Mouse (Mus musculus) spleen, adult 2 months (tissue): Measurements from ENCODE around the gene Syt8.

Source experiments
- CTCF ChIP-seq: fragments of 200-500 bp; IDR thresholded peaks from 2 replicates; pipeline ENCODE4 v1.5.1; 2011; ENCODE audit warnings: mild to moderate bottlenecking, inconsistent platforms; ENCODE audit not compliant: insufficient read depth, insufficient read length, insufficient replicate concordance; ENCODE audit errors: extremely low read depth
- POLR2A ChIP-seq: fragments of 200-500 bp; IDR thresholded peaks from 2 replicates; pipeline ENCODE4 v1.6.1; 2011; ENCODE audit warnings: low read depth, low read length, inconsistent platforms

DNA sequence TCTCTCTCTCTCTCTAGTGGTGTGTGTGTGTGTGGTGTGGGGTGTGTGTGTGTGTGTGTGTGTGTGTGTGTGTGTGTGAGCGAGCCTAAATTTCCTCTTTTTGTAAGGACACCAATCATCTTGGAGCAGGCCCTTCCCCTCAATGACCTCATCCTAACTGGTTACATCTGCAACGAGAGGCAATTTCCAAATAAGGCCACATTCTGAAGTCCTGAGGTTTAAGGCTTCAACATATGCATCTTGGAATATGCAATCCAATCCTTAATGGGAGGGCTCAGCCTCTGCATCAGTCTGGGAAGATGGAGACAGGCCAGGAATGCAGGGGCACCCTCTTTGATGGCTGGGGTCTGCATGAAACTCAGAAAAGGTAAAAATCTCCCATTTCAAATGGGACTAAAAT, 23.4 kb downstream of the Syt8 start:
- no peak for TF ChIP-seq POLR2A
- no peak for TF ChIP-seq CTCF
